Mouse (Mus musculus): ENCODE data around the gene Cacng6.
"Not testable (repeated sequence)": the region's sequence is repeated elsewhere in the genome, so short reads cannot be mapped to it uniquely, and the experiment has no call there.

Gene Cacng6

GRCm38 (mm10) chr7:3423895-3424294 is at the start of gene Cacng6:
Gene Cacng6, plus strand, starts transcription at chr7:3424195.
- no peak for DNase-seq

GRCm38 (mm10) chr7:3376831-3377230 is 47.2 kb upstream of the Cacng6 start:
- DNase-seq, result peak; percentile 23

GRCm38 (mm10) chr7:3382123-3382522 is 41.9 kb upstream of the Cacng6 start:
- no peak for DNase-seq

GRCm38 (mm10) chr7:3384807-3385319 is 39.1 kb upstream of the Cacng6 start:
- DNase-seq, result no peak

- no peak for DNase-seq
These were observed 37.8 kb upstream of the Cacng6 start for GRCm38 (mm10) chr7:3386036-3386730.

GRCm38 (mm10) chr7:3387761-3388160 is 36.2 kb upstream of the Cacng6 start:
- no peak for DNase-seq

GRCm38 (mm10) chr7:3388885-3389284 is 35.1 kb upstream of the Cacng6 start:
- no peak for DNase-seq

- DNase-seq, result peak; percentile 44
These were observed 34.3 kb upstream of the Cacng6 start for GRCm38 (mm10) chr7:3389444-3390412.

- no peak for DNase-seq
These were observed 33.4 kb upstream of the Cacng6 start, which contains the start of gene Cacng8 for GRCm38 (mm10) chr7:3390413-3391080. Gene Cacng8, plus strand, starts transcription at chr7:3390683.

- DNase-seq, result no peak
These were observed 32.9 kb upstream of the Cacng6 start for GRCm38 (mm10) chr7:3391081-3391451.

- DNase-seq, result no peak
These were observed 32.2 kb upstream of the Cacng6 start for GRCm38 (mm10) chr7:3391809-3392208.

- no peak for DNase-seq
These were observed 26.6 kb upstream of the Cacng6 start for GRCm38 (mm10) chr7:3397355-3397754.

- no peak for DNase-seq
These were observed 26.2 kb upstream of the Cacng6 start for GRCm38 (mm10) chr7:3397797-3398196.

GRCm38 (mm10) chr7:3398363-3398762 is 25.6 kb upstream of the Cacng6 start:
- DNase-seq, result not testable (repeated sequence)

- no peak for DNase-seq
These were observed 24.1 kb upstream of the Cacng6 start for GRCm38 (mm10) chr7:3399937-3400336.

- no peak for DNase-seq
These were observed 14.1 kb upstream of the Cacng6 start for GRCm38 (mm10) chr7:3409729-3410520.

GRCm38 (mm10) chr7:3411160-3411941 is 12.6 kb upstream of the Cacng6 start:
- DNase-seq, result peak; percentile 43

GRCm38 (mm10) chr7:3412036-3412435 is 12.0 kb upstream of the Cacng6 start:
- no peak for DNase-seq

- no peak for DNase-seq
These were observed 9.1 kb upstream of the Cacng6 start for GRCm38 (mm10) chr7:3414888-3415287.

- no peak for DNase-seq
These were observed 8.6 kb upstream of the Cacng6 start for GRCm38 (mm10) chr7:3415378-3415777.

- DNase-seq, result no peak
These were observed 4.1 kb upstream of the Cacng6 start for GRCm38 (mm10) chr7:3419941-3420340.
